Mouse (Mus musculus): Measurements from ENCODE around the gene Clec16a. TPM values are rescaled to one million over a fixed set of nuclear protein-coding genes. Genes with fewer than 3 reads are reported as not detected.

The Clec16a gene
- polyA plus RNA-seq, 1 experiment from 2014 or later = 32.1 TPM

GRCm38 (mm10) chr16:10723816-10724647 lies 178.9 kb downstream of the Clec16a start:
- no peak for DNase-seq (ENCODE audit: low spot score)
- H3K4me1 ChIP-seq (ENCODE audit: control insufficient read depth, insufficient read depth, low read length) = no peaks in the 10 kb centered on the region

GRCm38 (mm10) chr16:10725156-10725555 lies 180.0 kb downstream of the Clec16a start:
- Histone ChIP-seq H3K4me2 (ENCODE audit: low read depth, low read length) (no peak overlapping the region), H3K4me1 (ENCODE audit: control insufficient read depth, insufficient read depth, low read length) (no peaks in the 10 kb centered on the region), H3K27me3 (ENCODE audit: control insufficient read depth, insufficient read depth, low read length) (no peaks in the 10 kb centered on the region), H3K4me3 (ENCODE audit: low read depth, low read length) (no peak overlapping the region), H3K27ac (replicated peaks; ENCODE audit: low read depth, low read length) (no peak overlapping the region), H3K9me3 (replicated peaks; ENCODE audit: control insufficient read depth, low read length) (no peaks in the 10 kb centered on the region), H3K36me3 (replicated peaks; ENCODE audit: control insufficient read depth, insufficient read depth, low read depth, low read length) (no peaks in the 10 kb centered on the region), H3K9ac (replicated peaks; ENCODE audit: low read length) (no peak overlapping the region)
- DNase-seq (ENCODE audit: low spot score) (no peak), ATAC-seq (replicated peaks; ENCODE audit: insufficient number of reproducible peaks, low FRiP score, low TSS enrichment, low read depth) (no peak)
- 49% methylated on average over 2 of the region's 2 CpGs for WGBS

More at GRCm38 (mm10) chr16:10723816-10724647, 178.9 kb downstream of the Clec16a start:
- Histone ChIP-seq H3K4me3 (ENCODE audit: low read depth, low read length) (no peak overlapping the region), H3K9me3 (replicated peaks; ENCODE audit: control insufficient read depth, low read length) (no peaks in the 10 kb centered on the region), H3K27me3 (ENCODE audit: control insufficient read depth, insufficient read depth, low read length) (no peaks in the 10 kb centered on the region), H3K36me3 (replicated peaks; ENCODE audit: control insufficient read depth, insufficient read depth, low read depth, low read length) (no peaks in the 10 kb centered on the region), H3K27ac (replicated peaks; ENCODE audit: low read depth, low read length) (no peak overlapping the region), H3K9ac (replicated peaks; ENCODE audit: low read length) (no peak overlapping the region), H3K4me2 (ENCODE audit: low read depth, low read length) (no peak overlapping the region)
- ATAC-seq (replicated peaks; ENCODE audit: insufficient number of reproducible peaks, low FRiP score, low TSS enrichment, low read depth) = no peak
- WGBS = 87% methylated on average over 5 of the region's 5 CpGs

GRCm38 (mm10) chr16:10727630-10728029 lies 182.5 kb downstream of the Clec16a start:
- DNase-seq (ENCODE audit: low spot score) (no peak), ATAC-seq (replicated peaks; ENCODE audit: insufficient number of reproducible peaks, low FRiP score, low TSS enrichment, low read depth) (no peak)
- H3K4me2 ChIP-seq (ENCODE audit: low read depth, low read length) = no peak overlapping the region
- no peaks in the 10 kb centered on the region for H3K4me1 ChIP-seq (ENCODE audit: control insufficient read depth, insufficient read depth, low read length)
- no peaks in the 10 kb centered on the region for H3K27me3 ChIP-seq (ENCODE audit: control insufficient read depth, insufficient read depth, low read length)
- H3K9ac ChIP-seq (replicated peaks; ENCODE audit: low read length) = no peak overlapping the region
- H3K27ac ChIP-seq (replicated peaks; ENCODE audit: low read depth, low read length) = no peak overlapping the region
- H3K36me3 ChIP-seq (replicated peaks; ENCODE audit: control insufficient read depth, insufficient read depth, low read depth, low read length) = no peaks in the 10 kb centered on the region
- H3K4me3 ChIP-seq (ENCODE audit: low read depth, low read length) = no peak overlapping the region
- no peaks in the 10 kb centered on the region for H3K9me3 ChIP-seq (replicated peaks; ENCODE audit: control insufficient read depth, low read length)
- 80% methylated on average over 4 of the region's 4 CpGs for WGBS

GRCm38 (mm10) chr16:10728886-10729285 lies 183.7 kb downstream of the Clec16a start:
- Histone ChIP-seq H3K9ac (replicated peaks; ENCODE audit: low read length) (no peak overlapping the region), H3K27me3 (ENCODE audit: control insufficient read depth, insufficient read depth, low read length) (no peaks in the 10 kb centered on the region), H3K36me3 (replicated peaks; ENCODE audit: control insufficient read depth, insufficient read depth, low read depth, low read length) (no peaks in the 10 kb centered on the region), H3K9me3 (replicated peaks; ENCODE audit: control insufficient read depth, low read length) (no peaks in the 10 kb centered on the region), H3K4me2 (ENCODE audit: low read depth, low read length) (no peak overlapping the region), H3K4me1 (ENCODE audit: control insufficient read depth, insufficient read depth, low read length) (no peaks in the 10 kb centered on the region), H3K27ac (replicated peaks; ENCODE audit: low read depth, low read length) (no peak overlapping the region), H3K4me3 (ENCODE audit: low read depth, low read length) (no peak overlapping the region)
- DNase-seq (ENCODE audit: low spot score) (no peak), ATAC-seq (replicated peaks; ENCODE audit: insufficient number of reproducible peaks, low FRiP score, low TSS enrichment, low read depth) (no peak)
- WGBS = 65% methylated on average over 3 of the region's 3 CpGs

GRCm38 (mm10) chr16:10730941-10731340 lies 185.8 kb downstream of the Clec16a start:
- H3K9me3 ChIP-seq (replicated peaks; ENCODE audit: control insufficient read depth, low read length) = no peaks in the 10 kb centered on the region
- H3K4me1 ChIP-seq (ENCODE audit: control insufficient read depth, insufficient read depth, low read length) = no peaks in the 10 kb centered on the region
- H3K36me3 ChIP-seq (replicated peaks; ENCODE audit: control insufficient read depth, insufficient read depth, low read depth, low read length) = no peaks in the 10 kb centered on the region
- WGBS = 77% methylated on average over 4 of the region's 4 CpGs
- H3K4me2 ChIP-seq (ENCODE audit: low read depth, low read length) = no peak overlapping the region
- H3K27me3 ChIP-seq (ENCODE audit: control insufficient read depth, insufficient read depth, low read length) = no peaks in the 10 kb centered on the region
- DNase-seq (ENCODE audit: low spot score) (no peak), ATAC-seq (replicated peaks; ENCODE audit: insufficient number of reproducible peaks, low FRiP score, low TSS enrichment, low read depth) (no peak)
- no peak overlapping the region for H3K27ac ChIP-seq (replicated peaks; ENCODE audit: low read depth, low read length)
- H3K4me3 ChIP-seq (ENCODE audit: low read depth, low read length) = no peak overlapping the region
- no peak overlapping the region for H3K9ac ChIP-seq (replicated peaks; ENCODE audit: low read length)

- no peak for DNase-seq (ENCODE audit: low spot score)
- WGBS = 69% methylated on average over 4 of the region's 4 CpGs
Observed at GRCm38 (mm10) chr16:10731785-10732184, 186.6 kb downstream of the Clec16a start.

GRCm38 (mm10) chr16:10732421-10732820 lies 187.3 kb downstream of the Clec16a start:
- DNase-seq (ENCODE audit: low spot score) (no peak), ATAC-seq (replicated peaks; ENCODE audit: insufficient number of reproducible peaks, low FRiP score, low TSS enrichment, low read depth) (no peak)
- Histone ChIP-seq H3K9ac (replicated peaks; ENCODE audit: low read length) (no peak overlapping the region), H3K4me3 (ENCODE audit: low read depth, low read length) (no peak overlapping the region), H3K36me3 (replicated peaks; ENCODE audit: control insufficient read depth, insufficient read depth, low read depth, low read length) (no peaks in the 10 kb centered on the region), H3K4me1 (ENCODE audit: control insufficient read depth, insufficient read depth, low read length) (no peaks in the 10 kb centered on the region), H3K27me3 (ENCODE audit: control insufficient read depth, insufficient read depth, low read length) (no peaks in the 10 kb centered on the region), H3K4me2 (ENCODE audit: low read depth, low read length) (no peak overlapping the region), H3K9me3 (replicated peaks; ENCODE audit: control insufficient read depth, low read length) (no peaks in the 10 kb centered on the region), H3K27ac (replicated peaks; ENCODE audit: low read depth, low read length) (no peak overlapping the region)
- WGBS = 85% methylated on average over 5 of the region's 5 CpGs

More at GRCm38 (mm10) chr16:10731785-10732184, 186.6 kb downstream of the Clec16a start:
- Histone ChIP-seq H3K9ac (replicated peaks; ENCODE audit: low read length) (no peak overlapping the region), H3K9me3 (replicated peaks; ENCODE audit: control insufficient read depth, low read length) (no peaks in the 10 kb centered on the region), H3K4me2 (ENCODE audit: low read depth, low read length) (no peak overlapping the region), H3K36me3 (replicated peaks; ENCODE audit: control insufficient read depth, insufficient read depth, low read depth, low read length) (no peaks in the 10 kb centered on the region), H3K27me3 (ENCODE audit: control insufficient read depth, insufficient read depth, low read length) (no peaks in the 10 kb centered on the region), H3K4me1 (ENCODE audit: control insufficient read depth, insufficient read depth, low read length) (no peaks in the 10 kb centered on the region), H3K4me3 (ENCODE audit: low read depth, low read length) (no peak overlapping the region), H3K27ac (replicated peaks; ENCODE audit: low read depth, low read length) (no peak overlapping the region)
- no peak for ATAC-seq (replicated peaks; ENCODE audit: insufficient number of reproducible peaks, low FRiP score, low TSS enrichment, low read depth)

- Histone ChIP-seq H3K4me1 (ENCODE audit: control insufficient read depth, insufficient read depth, low read length) (no peaks in the 10 kb centered on the region), H3K9me3 (replicated peaks; ENCODE audit: control insufficient read depth, low read length) (no peaks in the 10 kb centered on the region), H3K4me2 (ENCODE audit: low read depth, low read length) (no peak overlapping the region), H3K27ac (replicated peaks; ENCODE audit: low read depth, low read length) (no peak overlapping the region), H3K9ac (replicated peaks; ENCODE audit: low read length) (no peak overlapping the region), H3K36me3 (replicated peaks; ENCODE audit: control insufficient read depth, insufficient read depth, low read depth, low read length) (no peaks in the 10 kb centered on the region), H3K4me3 (ENCODE audit: low read depth, low read length) (no peak overlapping the region), H3K27me3 (ENCODE audit: control insufficient read depth, insufficient read depth, low read length) (no peaks in the 10 kb centered on the region)
- 95% methylated on average over 2 of the region's 2 CpGs for WGBS
- DNase-seq (ENCODE audit: low spot score) (no peak), ATAC-seq (replicated peaks; ENCODE audit: insufficient number of reproducible peaks, low FRiP score, low TSS enrichment, low read depth) (no peak)
Observed at GRCm38 (mm10) chr16:10735781-10736180, 190.6 kb downstream of the Clec16a start.
